Mouse (Mus musculus) hematopoietic stem cell, adult 5-6 weeks (primary cell): ENCODE data around the gene Aldoart1. TPM values are rescaled to one million over a fixed set of nuclear protein-coding genes. Genes with fewer than 3 reads are reported as not detected.

Experiments
- ATAC-seq, 2 experiments: fragments of 125-278 bp in 1 of 2; replicated peaks in 1 of 2; 2 replicates each; pipeline ENCODE4 v1.8.0; 2016 to 2017; ENCODE audit warnings: inconsistent platforms in 2 of 2, mild to moderate bottlenecking in 2 of 2, moderate number of reproducible peaks in 2 of 2, low read depth in 1 of 2, moderate TSS enrichment in 1 of 2; ENCODE audit not compliant: low FRiP score in 2 of 2, poor library complexity in 2 of 2, severe bottlenecking in 2 of 2, insufficient read depth in 1 of 2, low TSS enrichment in 1 of 2
- total RNA-seq: library from RNA; stranded (forward); fragments of 172-1452, 232-1000 nt; gene quantifications from 2 replicates; pipeline ENCODE4 v1.2.3, GENCODE M21; 2017

The Aldoart1 gene
- not detected in 2 replicates for total RNA-seq

DNA sequence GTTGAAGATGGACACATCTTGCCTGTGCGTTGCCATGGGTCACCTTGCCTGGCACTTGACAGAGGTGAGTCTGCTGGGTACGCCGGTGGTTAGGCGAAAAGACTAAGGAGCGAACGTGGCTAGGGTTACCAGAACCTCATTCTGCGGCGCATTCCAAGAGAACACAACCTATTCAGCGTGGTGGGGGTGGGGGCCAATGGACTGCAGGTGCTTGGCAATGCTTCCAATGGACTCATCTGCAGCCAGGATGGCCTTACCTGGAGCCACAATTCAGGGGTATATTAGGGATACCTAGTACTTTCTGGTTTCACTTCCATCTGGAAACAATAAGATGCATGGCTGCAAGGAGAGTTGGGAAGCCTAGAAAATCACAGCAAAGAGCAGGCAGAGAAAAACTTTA lies at the start of gene Aldoart1:
Gene Aldoart1, minus strand, starts transcription at position 101 of the 400 bp plus-strand sequence.
- no peak for ATAC-seq

DNA sequence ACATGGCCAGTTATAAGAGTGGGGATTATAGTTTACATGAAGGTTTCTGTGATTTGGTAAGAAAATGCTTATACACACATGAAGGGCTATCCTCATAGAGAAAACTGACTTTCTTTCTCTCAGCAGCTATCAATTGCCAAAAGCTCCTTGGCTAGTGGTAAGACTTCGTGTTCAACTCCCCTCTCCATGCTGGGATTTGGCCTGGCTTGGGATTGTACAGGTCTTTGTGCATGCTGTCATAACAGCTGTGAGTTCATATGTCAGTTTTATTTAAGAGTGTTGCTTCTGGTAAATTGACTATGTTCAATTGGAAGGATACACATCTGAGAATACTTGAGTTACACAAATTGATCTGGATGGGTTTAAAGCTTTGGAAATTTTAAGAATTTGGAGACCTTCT lies 49.1 kb upstream of the Aldoart1 start:
- ATAC-seq, result no peak

DNA sequence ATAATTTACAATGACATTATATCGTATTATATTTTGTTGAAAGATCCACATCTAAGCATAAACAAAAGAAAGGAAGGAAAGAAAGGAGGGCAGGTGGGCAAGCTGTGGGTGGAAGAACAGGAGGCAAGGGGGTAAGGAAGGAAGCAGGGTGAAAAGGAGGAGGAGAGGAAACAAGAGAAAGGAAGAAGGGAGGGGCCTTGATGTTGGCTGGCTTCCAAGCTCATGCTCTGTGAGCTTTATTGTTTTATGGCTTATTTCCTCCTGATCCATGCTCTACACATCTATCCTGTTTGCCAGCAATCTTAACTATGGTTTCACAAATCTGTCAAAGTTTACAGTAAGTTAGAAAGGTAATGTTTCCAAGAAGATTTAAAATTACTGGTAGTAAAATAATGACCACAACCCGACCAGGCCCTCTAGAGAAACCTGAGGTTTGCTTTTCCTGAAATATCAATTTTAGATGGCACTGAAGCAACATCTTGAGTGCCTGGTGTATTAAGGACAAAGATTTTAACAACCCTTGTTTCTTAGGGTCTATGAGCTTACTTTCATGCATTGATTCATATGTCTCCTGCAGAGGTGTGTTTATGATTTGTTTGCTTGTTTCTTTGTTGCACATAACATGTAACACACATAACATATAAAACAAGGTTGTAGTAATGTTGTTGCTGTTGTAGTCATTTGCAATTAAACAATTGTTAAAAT lies 13.1 kb upstream of the Aldoart1 start:
- ATAC-seq, result no peak

DNA sequence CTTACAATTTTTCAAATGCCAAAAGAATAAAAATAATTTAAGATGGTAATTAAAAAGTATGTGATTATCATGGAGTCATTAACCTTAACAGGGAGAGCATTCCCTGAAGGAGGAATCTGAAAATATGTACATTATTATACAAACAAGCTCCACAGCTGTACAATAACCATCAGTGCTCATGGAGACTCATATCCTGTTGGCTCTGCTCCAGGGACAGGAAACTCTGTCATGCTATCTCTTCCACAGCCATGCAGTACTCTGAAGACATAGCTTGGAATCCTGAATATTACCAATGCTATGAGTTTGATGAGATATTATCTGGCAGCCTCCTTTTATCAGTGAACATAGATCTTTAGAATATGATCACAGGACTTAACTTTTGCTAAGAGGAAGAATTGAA lies 8.2 kb downstream of the Aldoart1 start:
- ATAC-seq, result no peak

DNA sequence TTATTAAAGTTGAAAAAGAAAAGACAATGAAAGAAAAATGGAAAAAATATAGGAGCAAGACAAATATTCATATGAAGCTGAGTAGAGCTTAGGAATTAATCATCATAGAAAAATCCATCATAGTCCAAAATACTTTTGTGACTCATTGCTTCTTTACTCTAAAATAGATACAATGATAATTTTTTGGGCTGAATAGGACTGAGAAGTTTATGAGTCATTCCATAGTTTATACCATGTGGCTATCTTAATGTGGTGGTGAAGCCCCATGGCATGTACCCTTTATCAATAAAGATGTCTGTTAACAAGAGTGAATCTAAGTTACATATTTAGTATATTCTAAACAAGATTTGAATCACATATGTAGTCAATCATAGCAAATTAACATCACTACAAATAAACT lies 9.4 kb downstream of the Aldoart1 start:
- no peak for ATAC-seq

DNA sequence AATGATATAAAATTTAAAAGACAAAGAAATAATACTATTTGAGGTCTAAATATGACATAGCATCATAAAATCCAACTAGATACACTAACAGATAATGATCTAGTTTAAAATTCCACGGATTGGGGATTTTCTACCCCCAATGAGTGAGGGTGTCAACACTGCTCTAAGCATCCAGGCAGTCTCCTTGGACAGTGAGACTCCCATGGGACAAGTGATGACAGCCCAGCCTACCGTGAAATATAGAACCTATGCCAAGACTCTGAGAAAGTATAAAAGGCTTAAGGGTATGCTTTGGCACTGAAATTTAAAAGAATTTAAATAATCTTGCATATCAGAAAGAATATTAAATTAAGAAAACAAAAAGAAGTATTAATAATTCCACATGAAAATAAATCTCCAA lies 16.0 kb downstream of the Aldoart1 start:
- ATAC-seq, result no peak

DNA sequence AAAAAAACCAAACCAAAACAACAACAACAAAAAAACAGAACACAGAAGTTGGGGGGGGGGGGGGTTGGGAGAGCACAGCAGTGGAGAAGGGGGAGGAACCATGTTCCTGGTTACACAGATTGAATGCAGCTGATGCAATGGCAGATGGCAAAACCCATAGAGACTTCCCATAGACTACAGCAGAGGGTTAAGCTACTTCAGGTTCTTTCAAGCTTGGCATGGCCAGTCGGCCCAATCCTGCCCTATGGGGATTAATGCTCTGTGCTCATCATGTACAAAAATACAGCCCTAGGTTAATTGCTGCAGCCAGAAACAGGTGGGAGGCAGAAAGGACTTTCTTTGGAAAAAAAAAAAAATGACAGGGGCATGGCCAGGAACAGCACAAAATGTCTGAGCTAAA lies 17.0 kb downstream of the Aldoart1 start:
- no peak for ATAC-seq

DNA sequence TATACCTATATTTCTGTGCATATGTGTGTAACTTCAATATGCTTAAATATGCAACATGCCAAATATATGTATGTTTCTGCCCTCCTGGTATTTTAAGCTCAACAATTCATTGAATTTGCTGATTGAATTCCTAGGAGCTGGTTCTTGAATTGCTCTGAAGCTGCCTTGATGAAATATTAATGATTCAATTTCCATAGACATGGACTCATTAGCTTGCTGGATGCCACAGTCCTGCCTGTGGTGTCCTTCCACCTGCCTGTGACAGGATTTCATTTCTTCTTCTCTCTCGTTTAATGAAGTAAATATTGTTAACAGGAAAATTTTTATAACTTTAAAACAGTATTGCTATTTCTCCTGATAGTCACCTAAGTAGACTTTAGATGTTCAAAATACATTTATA lies 51.6 kb downstream of the Aldoart1 start:
- no peak for ATAC-seq
